Mouse (Mus musculus): ENCODE results near the gene Mta3. TPM values are rescaled to one million over a fixed set of nuclear protein-coding genes. Genes with fewer than 3 reads are reported as not detected.
"Not testable (repeated sequence)": the region's sequence is repeated elsewhere in the genome, so short reads cannot be mapped to it uniquely, and the experiment has no call there.

Mta3 gene
- polyA plus RNA-seq, 1 experiment from 2014 or later: 44.2 TPM

DNA sequence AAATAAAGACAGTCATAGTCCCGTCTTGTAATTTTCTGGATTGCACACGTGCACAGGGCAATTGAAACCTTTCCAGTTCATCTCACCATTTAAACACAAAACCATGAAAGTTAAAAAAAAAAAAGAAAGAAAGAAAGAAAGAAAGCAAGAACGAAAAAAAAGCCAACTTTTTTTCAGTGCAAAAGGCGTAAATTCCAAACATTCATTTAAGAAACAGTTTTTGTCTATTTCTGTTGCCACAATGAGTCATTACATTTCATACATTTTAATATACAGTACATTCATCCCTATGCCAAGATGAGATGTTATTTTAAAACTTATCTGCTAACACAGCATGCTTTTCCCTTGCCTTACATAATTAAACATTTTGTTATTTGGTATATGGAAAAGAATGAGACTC lies 153.7 kb downstream of the Mta3 start:
- Histone ChIP-seq H3K4me1 (replicated peaks; ENCODE audit: control insufficient read depth, insufficient read depth) (no peaks in the 10 kb centered on the region), H3K9ac (ENCODE audit: low read length) (no peak overlapping the region), H3K4me2 (replicated peaks; ENCODE audit: low read depth) (no peak overlapping the region), H3K27me3 (ENCODE audit: control insufficient read depth, insufficient read depth, low read length) (no peaks in the 10 kb centered on the region), H3K9me3 (ENCODE audit: control insufficient read depth, low read length) (no peaks in the 10 kb centered on the region), H3K27ac (replicated peaks) (no peak overlapping the region), H3K4me3 (ENCODE audit: low read depth, low read length) (no peak overlapping the region), H3K36me3 (ENCODE audit: control insufficient read depth, insufficient read depth, low read length) (no peaks in the 10 kb centered on the region)
- WGBS: 86% methylated on average over 4 of the region's 4 CpGs
- DNase-seq (ENCODE audit: low spot score) (no peak), ATAC-seq (ENCODE audit: low FRiP score, low TSS enrichment) (no peak)
- TF ChIP-seq EP300 (optimal IDR thresholded peaks at IDR 0.05): no peak
- no peak for TF ChIP-seq CTCF (IDR thresholded peaks at IDR 0.05; ENCODE audit: low read depth)

DNA sequence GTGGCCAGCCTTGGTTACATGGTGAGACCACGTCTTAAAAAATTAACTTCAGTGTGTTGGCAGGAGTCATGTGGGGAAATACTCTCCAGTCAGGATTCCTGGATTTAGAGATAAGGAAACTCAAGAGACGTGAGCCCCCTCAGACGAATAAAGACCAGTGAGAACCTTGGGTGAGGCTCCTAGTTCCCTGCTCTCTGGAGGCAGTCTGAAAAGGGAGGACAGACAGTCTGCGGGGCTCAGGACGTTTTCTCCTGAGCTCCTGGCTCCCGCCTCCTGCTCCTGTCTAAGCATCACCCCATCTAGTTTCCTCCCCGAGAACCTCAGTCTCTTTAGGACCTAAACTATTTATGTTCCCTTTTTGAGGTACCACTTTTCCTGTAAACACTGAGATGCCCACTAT lies 154.3 kb downstream of the Mta3 start:
- no peak overlapping the region for H3K4me2 ChIP-seq (replicated peaks; ENCODE audit: low read depth)
- no peaks in the 10 kb centered on the region for H3K36me3 ChIP-seq (ENCODE audit: control insufficient read depth, insufficient read depth, low read length)
- H3K4me3 ChIP-seq (ENCODE audit: low read depth, low read length): no peak overlapping the region
- no peaks in the 10 kb centered on the region for H3K9me3 ChIP-seq (ENCODE audit: control insufficient read depth, low read length)
- H3K9ac ChIP-seq (ENCODE audit: low read length): no peak overlapping the region
- no peaks in the 10 kb centered on the region for H3K27me3 ChIP-seq (ENCODE audit: control insufficient read depth, insufficient read depth, low read length)
- whole genome bisulfite sequencing: 72% methylated on average over 7 of the region's 7 CpGs
- TF ChIP-seq EP300 (optimal IDR thresholded peaks at IDR 0.05): no peak
- TF ChIP-seq CTCF (IDR thresholded peaks at IDR 0.05; ENCODE audit: low read depth): no peak
- DNase-seq (ENCODE audit: low spot score) (no peak), ATAC-seq (ENCODE audit: low FRiP score, low TSS enrichment) (no peak)
- no peaks in the 10 kb centered on the region for H3K4me1 ChIP-seq (replicated peaks; ENCODE audit: control insufficient read depth, insufficient read depth)
- H3K27ac ChIP-seq (replicated peaks): no peak overlapping the region

DNA sequence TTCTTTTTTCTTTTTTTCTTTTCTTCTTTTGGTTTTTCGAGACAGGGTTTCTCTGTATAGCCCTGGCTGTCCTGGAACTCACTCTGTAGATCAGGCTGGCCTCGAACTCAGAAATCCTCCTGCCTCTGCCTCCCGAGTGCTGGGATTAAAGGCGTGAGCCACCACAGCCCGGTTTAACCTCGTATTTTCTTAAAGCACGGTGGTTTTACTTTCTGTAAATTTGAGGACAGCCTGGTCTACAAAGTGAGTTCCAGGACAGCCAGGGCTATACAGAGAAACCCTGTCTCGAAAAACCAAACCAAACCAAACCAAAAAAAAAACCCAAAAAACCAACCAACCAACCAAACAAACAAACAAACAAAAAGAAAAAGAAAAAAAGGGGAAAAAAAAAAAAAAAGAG lies 155.0 kb downstream of the Mta3 start:
- H3K27me3 ChIP-seq (ENCODE audit: control insufficient read depth, insufficient read depth, low read length); H3K4me1 ChIP-seq (replicated peaks; ENCODE audit: control insufficient read depth, insufficient read depth); DNase-seq (ENCODE audit: low spot score); H3K9ac ChIP-seq (ENCODE audit: low read length); H3K27ac ChIP-seq (replicated peaks); H3K36me3 ChIP-seq (ENCODE audit: control insufficient read depth, insufficient read depth, low read length); ATAC-seq (ENCODE audit: low FRiP score, low TSS enrichment); H3K9me3 ChIP-seq (ENCODE audit: control insufficient read depth, low read length): not testable (repeated sequence)
- H3K4me3 ChIP-seq (ENCODE audit: low read depth, low read length): peak overlapping the region; percentile 73
- H3K4me2 ChIP-seq (replicated peaks; ENCODE audit: low read depth): peak overlapping the region; percentile 77; the same call in 1 of the 2 replicates
- WGBS: 72% methylated on average over 8 of the region's 8 CpGs

- Histone ChIP-seq H3K27me3 (ENCODE audit: control insufficient read depth, insufficient read depth, low read length) (no peaks in the 10 kb centered on the region), H3K36me3 (ENCODE audit: control insufficient read depth, insufficient read depth, low read length) (no peaks in the 10 kb centered on the region), H3K27ac (replicated peaks) (peak overlapping the region; percentile 91), H3K4me2 (replicated peaks; ENCODE audit: low read depth) (peak overlapping the region; percentile 77), H3K4me3 (ENCODE audit: low read depth, low read length) (peak overlapping the region; percentile 73), H3K4me1 (replicated peaks; ENCODE audit: control insufficient read depth, insufficient read depth) (no peaks in the 10 kb centered on the region), H3K9me3 (ENCODE audit: control insufficient read depth, low read length) (no peaks in the 10 kb centered on the region), H3K9ac (ENCODE audit: low read length) (peak overlapping the region; percentile 83)
- peak; percentile 96 for DNase-seq (ENCODE audit: low spot score)
- under 1% methylated on average over 53 of the region's 62 CpGs for WGBS
- peak; percentile 94 for ATAC-seq (ENCODE audit: low FRiP score, low TSS enrichment)
- peak; percentile 17; the same call in 1 of the 2 replicates for TF ChIP-seq CTCF (IDR thresholded peaks at IDR 0.05; ENCODE audit: low read depth)
- TF ChIP-seq EP300 (optimal IDR thresholded peaks at IDR 0.05): no peak
Measured at GRCm38 (mm10) chr17:83861444-83862133, 155.6 kb downstream of the Mta3 start.

- WGBS: under 1% methylated on average over 27 of the region's 27 CpGs
- peak; percentile 75 for ATAC-seq (ENCODE audit: low FRiP score, low TSS enrichment)
- peak overlapping the region; percentile 77 for H3K4me2 ChIP-seq (replicated peaks; ENCODE audit: low read depth)
- peak overlapping the region; percentile 91 for H3K27ac ChIP-seq (replicated peaks)
- no peaks in the 10 kb centered on the region for H3K4me1 ChIP-seq (replicated peaks; ENCODE audit: control insufficient read depth, insufficient read depth)
- H3K27me3 ChIP-seq (ENCODE audit: control insufficient read depth, insufficient read depth, low read length): no peaks in the 10 kb centered on the region
- H3K9me3 ChIP-seq (ENCODE audit: control insufficient read depth, low read length): no peaks in the 10 kb centered on the region
- no peaks in the 10 kb centered on the region for H3K36me3 ChIP-seq (ENCODE audit: control insufficient read depth, insufficient read depth, low read length)
- no peak for TF ChIP-seq CTCF (IDR thresholded peaks at IDR 0.05; ENCODE audit: low read depth)
- no peak for TF ChIP-seq EP300 (optimal IDR thresholded peaks at IDR 0.05)
- peak overlapping the region; percentile 83 for H3K9ac ChIP-seq (ENCODE audit: low read length)
- peak overlapping the region; percentile 73 for H3K4me3 ChIP-seq (ENCODE audit: low read depth, low read length)
- DNase-seq (ENCODE audit: low spot score): peak; percentile 71
Measured at GRCm38 (mm10) chr17:83862134-83862881, 156.3 kb downstream of the Mta3 start.

GRCm38 (mm10) chr17:83865366-83865765 lies 159.4 kb downstream of the Mta3 start:
- Histone ChIP-seq H3K4me2 (replicated peaks; ENCODE audit: low read depth) (no peak overlapping the region), H3K4me3 (ENCODE audit: low read depth, low read length) (no peak overlapping the region), H3K4me1 (replicated peaks; ENCODE audit: control insufficient read depth, insufficient read depth) (no peaks in the 10 kb centered on the region), H3K27me3 (ENCODE audit: control insufficient read depth, insufficient read depth, low read length) (no peaks in the 10 kb centered on the region), H3K9me3 (ENCODE audit: control insufficient read depth, low read length) (no peaks in the 10 kb centered on the region), H3K9ac (ENCODE audit: low read length) (no peak overlapping the region), H3K27ac (replicated peaks) (no peak overlapping the region), H3K36me3 (ENCODE audit: control insufficient read depth, insufficient read depth, low read length) (no peaks in the 10 kb centered on the region)
- DNase-seq (ENCODE audit: low spot score) (no peak), ATAC-seq (ENCODE audit: low FRiP score, low TSS enrichment) (no peak)
- 78% methylated on average over 7 of the region's 7 CpGs for WGBS
- TF ChIP-seq CTCF (IDR thresholded peaks at IDR 0.05; ENCODE audit: low read depth): no peak
- no peak for TF ChIP-seq EP300 (optimal IDR thresholded peaks at IDR 0.05)

Data from stomach, postnatal 0 days (tissue).